Mouse (Mus musculus) kidney, embryonic 15.5 days (tissue): Measurements from ENCODE around the gene Slc44a3. TPM values are rescaled to one million over a fixed set of nuclear protein-coding genes. Genes with fewer than 3 reads are reported as not detected.
"Not testable (repeated sequence)": the region's sequence is repeated elsewhere in the genome, so short reads cannot be mapped to it uniquely, and the experiment has no call there.

Source experiments
- ATAC-seq: fragments of 200-750 bp; cut with Nextera tagmentation; replicated peaks from 2 replicates; pipeline ENCODE4 v1.8.0; 2017; ENCODE audit warnings: moderate TSS enrichment; ENCODE audit not compliant: low FRiP score
- H3K27ac ChIP-seq: fragments of 300-500 bp; sonication (generic); 2 replicates; pipeline ENCODE4 v1.5.1; 2015; ENCODE audit warnings: mild to moderate bottlenecking, inconsistent platforms
- H3K27me3 ChIP-seq: fragments of 300-500 bp; sonication (generic); 2 replicates; pipeline ENCODE4 v1.6.1; 2015; ENCODE audit warnings: inconsistent platforms
- H3K36me3 ChIP-seq: fragments of 300-500 bp; sonication (generic); 2 replicates; pipeline ENCODE4 v1.6.1; 2015; ENCODE audit warnings: inconsistent platforms
- H3K4me1 ChIP-seq: fragments of 300-500 bp; sonication (generic); 2 replicates; pipeline ENCODE4 v1.6.1; 2015; ENCODE audit warnings: inconsistent platforms
- H3K4me2 ChIP-seq: fragments of 300-500 bp; sonication (generic); 2 replicates; pipeline ENCODE4 v1.6.1; 2015; ENCODE audit warnings: moderate library complexity, mild to moderate bottlenecking, inconsistent platforms
- H3K4me3 ChIP-seq: fragments of 300-500 bp; sonication (generic); replicated peaks from 2 replicates; pipeline ENCODE4 v1.5.1; 2015; ENCODE audit warnings: mild to moderate bottlenecking, inconsistent platforms
- H3K9ac ChIP-seq: fragments of 300-500 bp; sonication (generic); 2 replicates; pipeline ENCODE4 v1.6.1; 2015; ENCODE audit warnings: mild to moderate bottlenecking, inconsistent platforms
- H3K9me3 ChIP-seq: fragments of 300-500 bp; sonication (generic); replicated peaks from 2 replicates; pipeline ENCODE4 v1.6.1; 2016; ENCODE audit warnings: inconsistent platforms
- WGBS: fragments of 180-500 bp; shearing (Covaris S2); methylation state at CpG from one replicate; pipeline ENCODE4 v1.1.7; 2015; ENCODE audit warnings: mixed read lengths; 5-methylcytosine and 5-hydroxymethylcytosine counted together
- polyA plus RNA-seq: library from polyadenylated mRNA; unstranded; fragments of >200 nt; fragmentation: Nextera tagmentation; extraction: Ambion mirVana; gene quantifications from 2 replicates; pipeline ENCODE4 v1.2.1, GENCODE M21; 2015

Gene Slc44a3
- polyA plus RNA-seq, 1 experiment from 2014 or later = 7.2 TPM

DNA sequence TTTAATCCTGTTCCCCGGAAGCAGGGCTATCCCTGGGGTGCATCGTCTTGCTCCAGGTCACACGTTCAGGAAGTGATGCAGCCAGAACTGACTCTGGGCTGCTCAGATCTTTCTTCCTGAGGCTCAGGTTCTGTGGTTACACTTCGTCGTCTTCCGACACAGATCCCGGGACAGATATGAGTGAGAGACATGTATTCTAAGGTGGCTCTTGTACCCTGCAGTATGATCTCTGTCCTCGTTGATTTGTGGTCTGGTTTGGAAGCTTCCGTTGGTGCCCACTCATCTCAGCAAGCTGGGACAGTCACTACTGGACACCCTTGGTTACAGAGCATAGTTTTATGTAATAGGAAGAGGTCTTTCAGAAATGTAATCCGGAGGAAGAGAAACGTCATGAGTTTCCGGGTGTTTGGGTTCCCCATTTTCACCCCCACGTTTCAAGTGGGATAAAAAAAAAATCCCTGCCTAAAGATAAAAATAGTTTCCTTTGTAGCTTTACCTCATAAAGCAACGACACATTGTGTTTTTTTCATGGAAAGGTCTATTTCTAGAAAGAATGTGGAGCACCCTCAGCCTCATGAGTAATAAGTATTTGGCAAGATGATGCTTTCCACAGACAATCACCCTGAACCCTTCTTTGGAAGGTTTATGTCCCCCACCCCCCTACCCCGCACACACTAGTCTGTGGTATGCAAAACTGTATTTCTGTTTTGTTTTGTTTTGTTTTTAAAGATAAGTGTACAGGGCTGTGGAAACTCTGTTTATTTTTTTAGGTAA, 15.8 kb upstream of the Slc44a3 start:
- H3K4me2 ChIP-seq = peak overlapping the region; percentile 37
- H3K9ac ChIP-seq = no peak overlapping the region
- no peaks in the 10 kb centered on the region for H3K36me3 ChIP-seq
- ATAC-seq = no peak
- no peaks in the 10 kb centered on the region for H3K27me3 ChIP-seq
- whole genome bisulfite sequencing = 38% methylated on average over 15 of the region's 15 CpGs
- no peaks in the 10 kb centered on the region for H3K9me3 ChIP-seq
- peaks cover 21% of the 10 kb centered on the region for H3K4me1 ChIP-seq
- H3K4me3 ChIP-seq = 0 out of 2 replicates have a peak overlapping the region, but pooled peaks have one; percentile 2
- peak overlapping the region; percentile 3; the same call in 1 of the 2 replicates for H3K27ac ChIP-seq

DNA sequence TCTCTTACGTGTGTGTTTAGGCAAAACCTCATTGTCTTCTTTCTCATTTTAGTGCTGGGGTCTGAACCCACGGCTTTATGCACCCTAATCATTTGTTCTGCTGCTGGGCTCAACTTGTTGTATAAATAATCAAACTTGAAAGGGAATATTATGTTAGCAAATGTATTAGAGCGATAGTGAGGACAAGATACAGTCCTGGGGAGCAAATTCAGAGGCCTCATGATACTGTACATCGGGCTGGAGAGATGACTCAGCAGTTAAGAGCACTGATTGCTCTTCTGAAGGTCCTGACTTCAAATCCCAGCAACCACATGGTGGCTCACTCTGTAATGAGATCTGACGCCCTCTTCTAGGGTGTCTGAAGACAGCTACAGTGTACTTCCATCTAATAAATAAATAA, 8.4 kb upstream of the Slc44a3 start:
- H3K4me1 ChIP-seq = peaks cover 20% of the 10 kb centered on the region
- 62% methylated on average over 5 of the region's 5 CpGs for WGBS
- H3K9ac ChIP-seq = no peak overlapping the region
- H3K27ac ChIP-seq = peak overlapping the region; percentile 41; the same call in 1 of the 2 replicates
- H3K9me3 ChIP-seq = no peaks in the 10 kb centered on the region
- no peak for ATAC-seq
- no peak overlapping the region for H3K4me3 ChIP-seq
- no peaks in the 10 kb centered on the region; the same call in 1 of the 2 replicates for H3K27me3 ChIP-seq
- peak overlapping the region; percentile 36; the same call in 1 of the 2 replicates for H3K4me2 ChIP-seq
- no peaks in the 10 kb centered on the region for H3K36me3 ChIP-seq

- peaks cover 20% of the 10 kb centered on the region for H3K4me1 ChIP-seq
- peaks cover under 1% of the 10 kb centered on the region for H3K27me3 ChIP-seq
- no peaks in the 10 kb centered on the region for H3K9me3 ChIP-seq
- peak overlapping the region; percentile 41; the same call in 1 of the 2 replicates for H3K27ac ChIP-seq
- no peak overlapping the region for H3K4me3 ChIP-seq
- peak; percentile 81 for ATAC-seq
- peak overlapping the region; percentile 36; the same call in 1 of the 2 replicates for H3K4me2 ChIP-seq
- no peaks in the 10 kb centered on the region for H3K36me3 ChIP-seq
- WGBS = 5% methylated on average over 8 of the region's 8 CpGs
- no peak overlapping the region for H3K9ac ChIP-seq
Observed at GRCm38 (mm10) chr3:121539871-121540431, 7.7 kb upstream of the Slc44a3 start.

DNA sequence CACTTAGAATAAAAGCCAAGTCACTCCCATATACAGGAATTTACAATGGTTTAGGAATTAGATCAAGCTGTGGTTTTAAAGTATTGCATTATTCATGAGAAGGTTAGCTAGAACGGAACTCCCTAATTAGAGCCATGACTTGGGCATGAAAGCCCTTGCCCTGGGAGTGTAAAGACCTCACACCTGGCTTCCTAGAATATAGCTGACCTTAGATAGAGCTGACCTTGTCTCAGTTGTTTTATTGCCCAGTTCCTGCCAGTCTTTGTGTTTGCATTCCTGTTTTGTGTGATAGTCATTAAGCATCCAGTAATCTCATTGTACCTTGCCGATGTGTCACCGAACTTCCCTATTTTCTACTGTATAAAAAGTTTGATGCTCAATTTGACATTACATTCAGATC, 6.6 kb upstream of the Slc44a3 start:
- peaks cover 22% of the 10 kb centered on the region for H3K4me1 ChIP-seq

GRCm38 (mm10) chr3:121537996-121538395, 5.8 kb upstream of the Slc44a3 start:
- Histone ChIP-seq H3K9ac (no peak overlapping the region), H3K36me3 (no peaks in the 10 kb centered on the region), H3K9me3 (no peaks in the 10 kb centered on the region), H3K4me1 (peaks cover 22% of the 10 kb centered on the region), H3K27ac (no peak overlapping the region), H3K4me3 (no peak overlapping the region), H3K4me2 (no peak overlapping the region), H3K27me3 (peaks cover 13% of the 10 kb centered on the region)
- ATAC-seq = no peak
- WGBS = 94% methylated on average over 3 of the region's 3 CpGs

More for the DNA sequence above, 6.6 kb upstream of the Slc44a3 start:
- H3K27ac ChIP-seq = 0 out of 2 replicates have a peak overlapping the region, but pooled peaks have one; percentile 9
- WGBS = 63% methylated on average over 3 of the region's 3 CpGs
- not testable (repeated sequence) for H3K4me3 ChIP-seq, H3K4me2 ChIP-seq, H3K9ac ChIP-seq, H3K27me3 ChIP-seq, ATAC-seq, H3K9me3 ChIP-seq, H3K36me3 ChIP-seq

DNA sequence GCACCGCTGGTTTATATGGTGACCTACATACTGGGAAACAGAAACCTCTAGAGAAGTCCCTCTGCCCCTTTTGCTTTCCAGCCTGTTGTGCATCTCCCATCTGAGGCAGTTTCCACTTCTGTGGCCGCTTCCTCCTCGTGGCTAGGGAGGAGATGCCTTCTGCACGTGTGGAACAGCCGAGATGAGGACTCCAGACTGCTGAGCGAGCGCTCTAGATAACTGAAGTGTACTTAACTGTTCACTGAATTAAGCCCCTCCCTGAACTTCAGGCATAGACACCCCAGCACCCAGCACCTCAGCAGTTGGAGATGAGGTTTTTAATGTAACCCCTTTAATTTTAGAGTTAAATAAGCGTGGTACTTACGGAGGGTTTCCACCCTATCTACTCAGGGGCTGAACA, 4.6 kb upstream of the Slc44a3 start:
- Histone ChIP-seq H3K27me3 (peaks cover 18% of the 10 kb centered on the region), H3K36me3 (no peaks in the 10 kb centered on the region), H3K9me3 (no peaks in the 10 kb centered on the region), H3K4me3 (no peak overlapping the region), H3K9ac (no peak overlapping the region), H3K4me2 (no peak overlapping the region), H3K4me1 (peaks cover 28% of the 10 kb centered on the region), H3K27ac (no peak overlapping the region)
- ATAC-seq = no peak
- 73% methylated on average over 9 of the region's 9 CpGs for WGBS

DNA sequence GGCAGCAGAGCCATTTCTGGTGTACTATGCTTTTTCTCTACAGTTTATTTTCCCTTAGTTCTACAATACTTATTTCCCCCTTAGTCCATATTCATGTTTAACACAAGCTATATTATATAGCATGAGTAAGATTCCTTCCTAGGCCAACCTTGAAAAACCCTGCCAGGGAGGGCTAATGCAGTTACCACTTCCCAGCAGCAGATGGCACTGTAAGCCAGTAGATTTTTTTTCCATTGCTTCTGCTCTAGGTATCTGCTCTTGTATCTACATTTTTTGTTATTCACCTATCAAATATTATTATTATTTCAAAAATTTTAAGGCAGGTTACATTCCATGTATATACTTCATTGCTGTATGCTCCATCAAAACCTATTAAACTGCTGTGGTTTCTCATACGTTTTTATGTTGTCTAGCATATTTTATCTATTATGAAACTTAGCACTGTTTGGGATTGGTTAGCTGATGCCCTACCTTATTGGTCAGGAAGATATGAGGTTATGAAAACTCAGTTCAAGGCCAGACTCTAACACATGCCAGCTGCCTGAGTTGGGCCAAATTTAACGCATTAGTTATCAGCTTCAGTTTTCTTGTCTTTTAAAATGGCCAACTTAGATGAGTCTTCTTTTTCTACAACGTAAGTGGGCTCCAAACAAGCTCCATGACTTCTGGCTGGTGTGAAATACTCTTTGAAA, 3.8 kb upstream of the Slc44a3 start:
- Histone ChIP-seq H3K27me3 (peaks cover 18% of the 10 kb centered on the region), H3K9ac (no peak overlapping the region), H3K4me3 (no peak overlapping the region), H3K27ac (no peak overlapping the region), H3K36me3 (no peaks in the 10 kb centered on the region), H3K4me2 (no peak overlapping the region), H3K9me3 (no peaks in the 10 kb centered on the region), H3K4me1 (peaks cover 37% of the 10 kb centered on the region)
- no peak for ATAC-seq
- 90% methylated on average over 3 of the region's 3 CpGs for WGBS

DNA sequence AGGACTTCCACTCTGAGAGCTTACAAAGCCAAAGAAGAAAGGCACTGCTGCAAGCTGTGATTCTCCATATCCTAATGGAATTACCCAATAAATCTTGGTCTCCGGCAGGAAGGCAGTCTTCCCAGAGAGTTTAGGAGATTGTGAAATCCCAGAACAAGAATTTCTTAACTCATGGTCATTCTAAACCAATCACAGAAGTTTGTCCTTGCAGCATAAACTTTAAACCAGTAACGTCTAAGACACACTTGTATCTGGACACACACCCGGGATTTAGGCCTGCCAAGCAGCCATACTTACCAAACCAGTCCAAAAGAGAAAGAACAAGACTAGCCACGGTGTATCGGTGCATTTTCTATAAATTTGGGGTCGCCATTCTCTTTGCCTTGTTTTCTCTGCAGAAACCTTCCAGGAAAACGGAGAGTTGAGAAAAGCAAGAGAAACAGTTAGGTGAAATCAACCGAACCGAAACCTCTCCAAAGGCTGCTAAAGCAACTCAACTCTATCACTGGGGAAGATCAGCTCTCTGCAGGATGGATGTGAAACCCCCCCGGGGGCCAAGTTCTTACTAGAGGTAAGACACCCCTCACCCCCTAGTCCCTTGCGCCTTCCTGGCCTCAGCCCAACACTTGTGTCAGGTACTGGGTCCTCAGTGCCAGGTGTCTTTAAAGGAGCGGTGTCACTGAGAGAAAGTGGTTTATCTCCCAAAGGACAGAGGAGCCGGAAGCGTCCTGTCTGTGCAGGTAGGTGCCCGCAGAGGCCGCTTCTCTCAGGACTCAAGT, 645 bp downstream of the Slc44a3 start:
- Histone ChIP-seq H3K4me2 (peak overlapping the region; percentile 58), H3K27me3 (peaks cover 18% of the 10 kb centered on the region), H3K27ac (peak overlapping the region; percentile 85), H3K4me3 (peak overlapping the region; percentile 32), H3K9me3 (no peaks in the 10 kb centered on the region), H3K4me1 (peaks cover 37% of the 10 kb centered on the region), H3K36me3 (no peaks in the 10 kb centered on the region), H3K9ac (0 out of 2 replicates have a peak overlapping the region, but pooled peaks have one; percentile 9)
- ATAC-seq = peak; percentile 5; the same call in 1 of the 2 replicates
- 35% methylated on average over 16 of the region's 16 CpGs for WGBS

- Histone ChIP-seq H3K4me3 (no peak overlapping the region), H3K4me1 (peaks cover 43% of the 10 kb centered on the region), H3K4me2 (peak overlapping the region; percentile 37), H3K9ac (no peak overlapping the region), H3K27me3 (peaks cover 18% of the 10 kb centered on the region), H3K36me3 (no peaks in the 10 kb centered on the region), H3K27ac (peak overlapping the region; percentile 85), H3K9me3 (no peaks in the 10 kb centered on the region)
- 39% methylated on average over 10 of the region's 10 CpGs for WGBS
- ATAC-seq = peak; percentile 74
Observed at GRCm38 (mm10) chr3:121530546-121531258, 1.5 kb downstream of the Slc44a3 start.

DNA sequence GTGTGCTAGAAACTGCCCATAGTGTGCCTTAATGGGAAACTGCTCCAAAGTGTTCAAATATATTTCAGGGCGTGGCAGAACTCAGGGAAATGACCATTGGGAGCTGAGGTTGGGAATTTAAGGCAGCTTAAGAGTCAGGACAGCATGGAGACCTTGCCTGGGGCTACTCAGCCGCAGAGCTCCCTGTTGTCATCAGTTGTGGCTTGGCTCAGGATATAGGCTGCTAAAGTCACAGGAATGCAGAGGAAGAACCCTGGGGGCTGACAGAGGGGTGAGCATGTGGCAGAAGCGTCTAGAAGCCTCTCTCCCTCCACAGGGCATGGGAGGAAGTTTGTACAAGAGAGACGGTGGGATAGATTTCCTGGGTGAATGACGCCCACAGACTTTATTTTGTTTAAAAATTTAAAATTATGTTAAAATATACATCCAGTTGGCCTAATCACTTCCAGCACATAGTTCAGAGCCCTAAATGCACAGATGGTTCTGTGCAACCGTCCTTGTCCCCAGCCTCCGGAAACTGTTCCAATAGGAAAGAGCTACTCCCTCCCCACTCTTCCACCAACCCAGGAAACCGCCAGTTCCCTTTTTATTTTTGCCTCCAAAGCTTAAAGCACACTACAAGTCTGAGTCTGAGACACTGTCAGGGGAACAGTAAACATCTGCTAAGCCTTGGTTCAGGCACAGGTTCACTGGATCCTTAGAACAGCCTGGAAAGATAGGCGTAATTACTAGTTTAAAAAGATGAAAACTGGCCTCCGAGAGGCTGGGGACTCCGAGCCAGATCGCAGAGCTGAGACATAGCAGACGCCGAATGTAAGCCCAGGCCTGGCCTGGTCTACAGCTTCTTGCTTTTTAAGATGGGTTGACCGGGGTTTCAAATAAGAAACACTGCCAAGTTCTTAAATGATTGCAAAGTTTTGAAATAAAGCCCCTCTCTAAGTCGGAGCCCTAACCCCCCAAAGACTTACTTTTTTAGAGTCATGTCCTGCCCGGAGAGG, 5.8 kb downstream of the Slc44a3 start:
- Histone ChIP-seq H3K27ac (no peak overlapping the region), H3K4me2 (no peak overlapping the region), H3K4me3 (no peak overlapping the region), H3K9me3 (no peaks in the 10 kb centered on the region), H3K9ac (no peak overlapping the region), H3K36me3 (no peaks in the 10 kb centered on the region), H3K4me1 (peaks cover 31% of the 10 kb centered on the region), H3K27me3 (no peaks in the 10 kb centered on the region)
- ATAC-seq = 0 out of 2 replicates have a peak, but pooled peaks have one; percentile 13
- WGBS = 60% methylated on average over 17 of the region's 17 CpGs
